Mouse (Mus musculus): ENCODE data around the gene Pnpla1.
A peak's percentile ranks its signal among the peaks of the same experiment; 100 is the strongest.

The Pnpla1 gene

GRCm38 (mm10) chr17:28843665-28844064 is 14.5 kb upstream of the Pnpla1 start:
- DNase-seq (ENCODE audit: low read depth, low spot score): no peak

DNA sequence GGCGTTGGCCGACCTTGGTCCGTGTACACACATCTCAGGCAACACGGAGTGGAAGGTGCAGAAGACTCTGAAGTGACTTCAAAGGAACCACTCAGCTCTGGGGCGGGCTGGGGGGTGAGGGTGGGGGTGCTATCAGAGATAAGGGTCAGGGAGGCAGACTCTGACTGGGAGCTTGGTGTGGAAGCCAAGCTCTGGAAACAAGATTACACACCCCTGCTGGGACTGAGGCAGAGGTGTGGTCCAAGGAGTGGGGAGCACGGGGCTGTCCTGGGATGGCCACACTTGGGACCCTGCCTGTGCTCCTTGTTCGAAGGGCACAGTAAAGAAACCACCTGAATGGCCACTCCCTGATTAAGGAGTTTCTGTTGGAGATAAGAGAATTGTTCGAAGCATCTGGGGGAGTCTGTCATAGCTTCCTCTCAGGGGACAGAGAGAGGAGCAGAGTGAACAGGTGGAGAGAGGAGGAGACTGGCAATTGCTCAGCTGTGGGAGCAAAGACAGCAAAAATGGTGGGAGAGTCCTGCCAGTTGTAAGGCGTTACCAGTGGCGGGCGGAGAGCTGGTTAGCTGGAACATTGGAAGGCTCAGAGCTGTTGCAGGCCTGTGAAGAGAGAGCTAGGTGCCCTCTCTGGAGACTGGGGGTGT is 11.1 kb upstream of the Pnpla1 start:
- DNase-seq (ENCODE audit: low read depth, low spot score): peak; percentile 67

DNA sequence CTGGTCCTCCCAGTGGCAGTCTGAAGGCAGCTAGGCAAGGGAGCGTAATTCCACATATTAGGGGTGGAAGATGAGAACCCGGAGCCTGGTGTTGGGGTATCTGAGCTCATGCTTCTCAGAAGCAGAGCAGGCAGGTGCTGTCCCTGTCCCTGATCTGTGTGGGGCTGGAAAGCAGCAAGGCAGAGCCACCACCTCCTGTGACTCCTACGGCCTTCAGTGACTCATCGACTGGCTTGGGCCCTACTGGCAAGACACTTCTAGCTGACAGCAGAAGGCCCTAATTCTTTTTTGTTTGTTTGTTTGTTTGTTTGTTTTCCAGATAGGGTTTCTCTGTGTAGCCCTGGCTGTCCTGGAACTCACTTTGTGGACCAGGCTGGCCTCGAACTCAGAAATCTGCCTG is 7.7 kb upstream of the Pnpla1 start:
- DNase-seq (ENCODE audit: low read depth, low spot score): no peak

- DNase-seq (ENCODE audit: low read depth, low spot score): no peak
Measured at GRCm38 (mm10) chr17:28854377-28854776, 3.8 kb upstream of the Pnpla1 start.

GRCm38 (mm10) chr17:28855166-28855885 is 2.9 kb upstream of the Pnpla1 start:
- peak; percentile 39 for DNase-seq (ENCODE audit: low read depth, low spot score)

- peak; percentile 31 for DNase-seq (ENCODE audit: low read depth, low spot score)
Measured at GRCm38 (mm10) chr17:28856030-28856429, 2.2 kb upstream of the Pnpla1 start.

DNA sequence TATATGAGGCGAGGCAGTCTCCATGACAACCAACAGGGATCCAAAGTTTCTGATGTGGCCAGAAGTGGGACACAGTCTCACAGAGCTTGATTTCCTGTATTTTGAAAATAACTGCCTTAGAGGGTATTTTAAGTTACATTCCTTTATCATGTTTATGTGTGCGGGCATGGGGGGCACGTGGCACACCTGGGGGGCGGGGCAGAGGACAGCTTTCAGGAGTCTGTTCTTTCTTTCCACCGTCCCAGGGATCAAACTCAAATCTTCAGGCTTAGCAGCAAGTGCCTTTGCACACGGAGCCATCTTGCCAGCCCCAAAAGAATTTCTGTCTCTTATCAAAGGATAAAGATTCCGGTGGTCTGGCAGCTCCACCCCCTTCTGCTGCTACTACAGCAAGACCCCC is 5.7 kb downstream of the Pnpla1 start:
- no peak for DNase-seq (ENCODE audit: low read depth, low spot score)

GRCm38 (mm10) chr17:28864464-28864863 is 6.3 kb downstream of the Pnpla1 start:
- DNase-seq (ENCODE audit: low read depth, low spot score): no peak

GRCm38 (mm10) chr17:28866921-28867320 is 8.7 kb downstream of the Pnpla1 start:
- DNase-seq (ENCODE audit: low read depth, low spot score): no peak

DNA sequence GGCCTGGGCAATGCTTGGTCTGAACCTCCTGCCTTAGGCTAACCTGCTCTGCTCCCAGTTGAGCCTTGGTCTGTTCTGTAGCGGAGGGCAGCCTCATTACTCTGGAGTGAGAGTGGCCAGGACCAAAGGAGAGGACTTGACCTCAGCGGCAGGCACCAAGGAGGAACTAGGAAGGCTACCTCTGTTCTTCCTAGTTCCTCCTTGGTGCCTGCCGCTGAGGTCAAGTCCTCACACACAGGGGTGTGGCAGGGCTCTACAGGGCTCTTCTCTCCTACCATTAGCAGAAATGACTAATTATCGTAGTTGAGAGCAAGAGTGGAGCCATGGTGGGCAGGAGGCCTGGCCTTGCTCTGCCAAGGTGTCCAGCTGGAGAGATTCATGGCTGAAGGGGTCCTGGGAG is 9.2 kb downstream of the Pnpla1 start:
- DNase-seq (ENCODE audit: low read depth, low spot score): no peak

DNA sequence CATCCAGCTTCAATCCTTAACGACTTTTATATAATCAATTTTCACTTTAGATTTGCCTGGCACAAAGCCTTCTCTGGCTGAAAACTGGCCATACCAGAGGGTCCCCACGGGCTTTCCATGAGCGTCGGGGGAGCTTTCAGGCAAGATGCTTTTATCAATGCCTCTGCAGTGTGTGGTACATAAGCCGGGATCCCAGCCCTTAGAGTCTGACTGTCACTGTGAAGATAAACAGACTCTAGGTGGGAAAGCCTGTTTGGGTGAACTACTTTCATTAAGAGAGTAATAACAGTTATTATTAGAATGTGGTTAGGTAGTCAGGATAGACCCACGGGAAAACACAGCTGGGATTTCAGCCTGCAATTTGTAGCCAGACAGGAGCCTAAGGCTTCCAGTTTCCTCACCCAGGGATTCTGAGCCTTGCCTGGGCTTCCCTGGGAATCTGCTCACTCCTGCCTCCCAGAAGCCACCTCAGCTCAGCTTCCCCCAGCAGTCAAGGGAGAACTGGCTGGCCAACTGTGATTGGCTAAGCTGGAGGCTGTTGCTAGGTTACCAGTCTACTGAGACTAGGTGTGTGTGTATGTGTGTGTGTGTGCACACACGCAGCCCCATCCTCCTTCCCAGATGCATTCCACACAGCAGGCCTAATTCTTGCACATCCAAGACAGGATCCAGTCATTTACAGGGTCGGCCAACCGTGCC is 11.3 kb downstream of the Pnpla1 start:
- DNase-seq (ENCODE audit: low read depth, low spot score): peak; percentile 97

GRCm38 (mm10) chr17:28870435-28870834 is 12.2 kb downstream of the Pnpla1 start:
- no peak for DNase-seq (ENCODE audit: low read depth, low spot score)

- DNase-seq (ENCODE audit: low read depth, low spot score): no peak
Measured at GRCm38 (mm10) chr17:28871831-28872230, 13.6 kb downstream of the Pnpla1 start.

GRCm38 (mm10) chr17:28872322-28872721 is 14.1 kb downstream of the Pnpla1 start:
- DNase-seq (ENCODE audit: low read depth, low spot score): no peak

GRCm38 (mm10) chr17:28874216-28874615 is 16.0 kb downstream of the Pnpla1 start:
- peak; percentile 81 for DNase-seq (ENCODE audit: low read depth, low spot score)

DNA sequence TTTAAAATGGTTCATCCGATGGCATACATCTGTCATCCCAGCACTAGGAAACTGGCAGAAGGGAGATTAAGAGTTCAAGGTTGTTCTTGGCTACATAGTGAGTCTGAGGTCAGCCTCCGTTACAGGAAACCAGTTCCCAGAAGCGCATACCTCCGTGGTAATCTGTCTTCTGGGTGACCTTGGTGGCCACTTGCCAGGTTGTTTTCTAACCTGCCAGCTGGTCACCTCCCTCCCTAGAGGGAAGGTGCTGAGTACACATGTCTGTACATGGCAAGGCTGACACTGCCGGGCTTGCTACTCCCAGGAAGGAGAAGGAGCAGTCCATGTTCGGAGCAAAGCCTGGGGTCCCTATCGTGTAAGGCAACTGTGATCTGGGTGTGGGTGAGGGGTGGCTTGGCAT is 16.6 kb downstream of the Pnpla1 start:
- DNase-seq (ENCODE audit: low read depth, low spot score): no peak

DNA sequence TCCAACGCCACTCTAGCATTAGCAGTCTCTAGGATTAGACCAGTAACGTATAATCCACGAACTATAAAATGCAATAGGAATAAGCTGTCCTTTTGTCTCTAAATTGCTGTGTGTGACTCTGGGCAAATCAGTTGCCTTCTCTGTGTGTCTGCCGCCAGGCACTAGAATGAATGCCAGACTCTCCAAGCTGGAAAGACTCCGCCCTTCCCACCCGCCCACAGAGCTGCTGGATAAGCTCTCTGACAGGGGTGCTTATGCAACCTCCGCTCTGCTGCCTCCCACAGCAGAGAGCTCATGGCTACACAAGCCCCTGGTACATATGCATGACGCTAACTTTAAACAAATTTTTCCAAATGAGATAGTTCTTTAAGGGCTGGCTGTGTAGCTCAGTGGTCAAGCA is 17.1 kb downstream of the Pnpla1 start:
- DNase-seq (ENCODE audit: low read depth, low spot score): peak; percentile 96

- no peak for DNase-seq (ENCODE audit: low read depth, low spot score)
Measured at GRCm38 (mm10) chr17:28876331-28876730, 18.1 kb downstream of the Pnpla1 start.

- DNase-seq (ENCODE audit: low read depth, low spot score): peak; percentile 56
Measured at GRCm38 (mm10) chr17:28876821-28877220, 18.6 kb downstream of the Pnpla1 start.

DNA sequence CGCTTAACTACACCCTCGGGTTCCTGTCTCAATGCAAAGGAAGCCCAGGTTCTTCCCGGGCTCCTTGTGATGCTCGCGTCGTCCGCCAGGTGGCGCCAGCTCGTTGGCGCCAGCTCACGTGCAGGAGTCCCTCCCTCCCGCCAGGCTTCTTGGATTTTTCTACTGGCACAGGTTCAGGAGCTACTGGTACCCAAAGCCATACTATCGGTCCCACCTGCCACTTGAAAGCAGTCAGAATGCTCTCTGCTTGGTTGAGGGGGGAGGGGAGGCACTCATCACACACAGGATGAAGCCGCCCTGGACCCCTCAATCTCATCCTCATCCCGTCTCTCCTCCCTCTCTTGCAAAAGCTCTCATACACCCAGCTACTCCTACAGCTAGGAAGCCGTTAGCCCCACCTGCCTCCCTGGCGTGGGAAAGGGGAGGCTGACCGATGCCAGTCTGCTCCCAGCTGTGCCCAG is 21.8 kb downstream of the Pnpla1 start:
- peak; percentile 82 for DNase-seq (ENCODE audit: low read depth, low spot score)

DNA sequence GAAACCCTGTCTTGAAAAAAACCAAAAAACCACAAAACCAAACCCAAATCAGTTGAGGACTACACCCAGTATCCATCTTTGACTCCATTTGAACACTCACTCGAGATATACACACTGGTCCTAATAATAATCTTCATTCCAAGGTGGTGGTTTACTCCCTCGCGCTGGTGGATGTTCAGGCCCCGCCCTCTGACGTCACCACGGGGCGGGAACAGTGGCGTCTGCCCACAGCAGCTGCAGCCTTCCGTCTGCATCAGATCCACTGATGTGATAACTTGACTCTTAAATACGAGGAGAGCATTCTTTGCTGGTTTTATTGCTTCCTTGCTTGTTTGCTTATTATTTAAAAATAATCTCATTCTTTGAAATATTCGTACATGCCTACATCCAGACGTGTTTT is 24.1 kb downstream of the Pnpla1 start:
- DNase-seq (ENCODE audit: low read depth, low spot score): peak; percentile 77

DNA sequence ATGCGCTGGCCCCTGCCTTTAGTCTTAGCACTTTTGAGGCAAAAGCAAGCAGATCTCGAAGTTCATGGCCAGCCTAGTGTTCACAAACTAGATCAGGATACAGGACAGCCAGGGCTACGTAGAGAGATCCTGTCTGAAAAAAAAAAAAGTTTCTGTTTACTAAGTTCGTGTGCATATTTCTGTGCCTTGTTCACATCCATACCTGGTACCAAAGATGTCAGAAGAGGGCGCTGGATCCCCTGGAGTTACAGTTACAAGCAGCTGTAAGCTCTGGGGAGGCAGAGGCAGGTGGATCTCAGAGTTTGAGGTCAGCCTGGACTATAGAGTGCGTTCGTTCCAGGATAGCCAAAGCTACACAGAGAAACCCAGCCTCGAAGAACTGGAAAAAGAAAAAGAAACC is 24.6 kb downstream of the Pnpla1 start:
- DNase-seq (ENCODE audit: low read depth, low spot score): peak; percentile 49
